Mouse (Mus musculus): ENCODE measurements around the gene Prdx2. TPM values are rescaled to one million over a fixed set of nuclear protein-coding genes. Genes with fewer than 3 reads are reported as not detected.

Prdx2 gene
- polyA plus RNA-seq, 1 experiment: 164 TPM

DNA sequence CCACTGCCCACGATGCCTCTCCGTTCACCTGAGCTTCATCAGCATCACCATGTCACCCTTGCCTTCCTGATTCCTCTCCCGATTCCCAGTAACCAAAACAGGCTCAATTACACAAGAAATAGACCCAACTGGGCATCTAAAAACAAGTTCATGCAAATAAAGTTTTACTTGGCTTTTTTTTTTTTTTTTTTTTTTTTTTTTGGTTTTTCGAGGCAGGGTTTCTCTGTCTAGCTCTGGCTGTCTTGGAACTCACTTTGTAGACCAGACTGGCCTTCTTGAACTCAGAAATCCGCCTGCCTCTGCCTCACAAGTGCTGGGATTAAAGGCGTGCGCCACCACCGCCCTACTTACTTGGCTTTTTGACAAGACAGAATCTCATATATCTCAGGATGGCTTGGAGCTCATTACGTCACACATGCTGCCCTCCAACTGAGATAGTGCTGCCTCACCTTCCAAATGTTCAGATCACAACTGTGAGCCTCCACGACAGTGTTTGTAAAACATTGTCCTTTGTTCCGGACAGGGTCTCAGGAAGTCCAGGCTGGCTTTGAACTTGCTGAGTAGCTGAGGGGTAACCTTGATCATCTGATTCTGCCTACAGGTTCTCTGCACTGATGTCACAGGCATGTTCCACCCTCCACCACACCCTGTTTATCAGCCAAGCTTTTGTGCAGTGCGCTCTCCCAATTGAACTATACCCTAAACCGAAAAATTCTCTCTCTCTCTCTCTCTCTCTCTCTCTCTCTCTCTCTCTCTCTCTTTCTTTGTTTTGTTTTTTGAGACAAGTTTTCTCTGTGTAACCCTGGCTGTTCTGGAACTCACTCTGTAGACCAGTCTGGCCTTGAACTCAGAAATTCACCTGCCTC, 31.5 kb upstream of the Prdx2 start:
- no peak for DNase-seq (ENCODE audit: low read depth in 1 of 2, low spot score in 2 of 2)
- WGBS: 60% methylated on average over 13 of the region's 13 CpGs
- TF ChIP-seq POLR2A (IDR thresholded peaks at IDR 0.05; ENCODE audit: low read depth, low read length) (no peak), CTCF (IDR thresholded peaks at IDR 0.05; ENCODE audit: extremely low read depth, insufficient read depth, insufficient read length, insufficient replicate concordance) (no peak)
- H3K4me3 ChIP-seq (ENCODE audit: extremely low read depth, insufficient read depth, insufficient read length): no peak overlapping the region
- H3K27ac ChIP-seq (ENCODE audit: insufficient read depth, low read length): no peak overlapping the region
- peaks cover 8% of the 10 kb centered on the region; the same call in 1 of the 2 replicates for H3K4me1 ChIP-seq (ENCODE audit: control insufficient read depth, insufficient read depth, insufficient read length)
- no peaks in the 10 kb centered on the region for H3K36me3 ChIP-seq (ENCODE audit: control insufficient read depth, insufficient read depth, low read length)
- peaks cover 14% of the 10 kb centered on the region for H3K27me3 ChIP-seq (ENCODE audit: control insufficient read depth, insufficient read depth, low read length)

DNA sequence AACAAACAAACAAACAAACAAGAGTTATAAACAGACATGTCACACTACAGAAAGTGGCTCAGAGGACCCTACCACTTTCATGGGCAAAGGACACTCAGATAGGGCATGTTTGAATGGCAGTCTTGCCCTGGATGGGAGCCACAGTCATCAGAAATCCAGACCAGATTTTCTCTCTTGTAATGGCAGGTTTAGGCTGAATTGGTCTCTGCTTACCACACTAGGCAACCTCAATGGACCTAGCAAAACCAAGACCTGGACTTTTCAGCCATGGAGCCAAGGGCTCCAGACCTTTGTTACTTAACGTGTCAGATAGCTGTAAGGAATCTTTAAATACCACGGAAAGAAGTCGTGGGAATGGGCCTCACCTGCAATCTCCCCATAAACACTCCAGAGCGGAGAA, 25.7 kb upstream of the Prdx2 start:
- peaks cover 4% of the 10 kb centered on the region for H3K4me1 ChIP-seq (ENCODE audit: control insufficient read depth, insufficient read depth, insufficient read length)
- no peak overlapping the region for H3K4me3 ChIP-seq (ENCODE audit: extremely low read depth, insufficient read depth, insufficient read length)
- no peak overlapping the region for H3K27ac ChIP-seq (ENCODE audit: insufficient read depth, low read length)
- no peaks in the 10 kb centered on the region for H3K36me3 ChIP-seq (ENCODE audit: control insufficient read depth, insufficient read depth, low read length)
- no peak for TF ChIP-seq POLR2A (IDR thresholded peaks at IDR 0.05; ENCODE audit: low read depth, low read length)
- H3K27me3 ChIP-seq (ENCODE audit: control insufficient read depth, insufficient read depth, low read length): peaks cover 22% of the 10 kb centered on the region
- no peak for DNase-seq (ENCODE audit: low read depth in 1 of 2, low spot score in 2 of 2)
- WGBS: 41% methylated on average over 4 of the region's 4 CpGs

DNA sequence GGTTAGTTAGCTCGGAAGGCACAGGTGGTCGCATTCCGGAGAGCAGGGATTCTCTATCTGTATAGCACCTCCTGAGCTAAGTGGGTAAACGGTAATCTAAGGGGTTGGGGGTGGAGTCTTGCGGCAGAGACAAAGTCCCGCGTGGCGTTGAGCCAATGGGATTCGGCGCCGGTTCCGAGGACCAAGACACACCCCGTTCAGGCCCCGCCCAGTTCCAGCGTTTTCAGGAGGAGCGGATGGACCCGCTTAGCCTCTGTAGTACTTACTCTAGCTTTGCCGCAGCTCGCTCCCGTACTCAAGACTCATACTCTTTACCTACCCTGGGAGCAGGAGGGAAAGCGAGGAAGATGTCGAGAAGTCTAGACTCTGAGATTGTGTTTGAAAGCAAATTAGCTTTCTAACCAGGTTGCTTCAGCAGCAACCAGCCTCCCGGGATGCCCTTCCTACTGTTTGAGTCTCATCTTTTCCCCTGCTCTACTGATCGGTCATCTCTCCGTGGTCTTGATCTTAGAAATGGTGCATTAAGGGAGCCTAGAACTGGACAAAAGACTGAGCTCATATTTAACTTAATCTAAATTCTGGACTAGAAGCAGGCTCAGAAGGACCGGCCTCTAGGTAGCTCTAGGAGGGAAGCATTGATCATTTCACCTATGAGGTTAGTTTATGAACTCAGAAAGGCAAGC, 24.8 kb upstream of the Prdx2 start:
- TF ChIP-seq POLR2A (IDR thresholded peaks at IDR 0.05; ENCODE audit: low read depth, low read length) (no peak), CTCF (IDR thresholded peaks at IDR 0.05; ENCODE audit: extremely low read depth, insufficient read depth, insufficient read length, insufficient replicate concordance) (no peak)
- DNase-seq (ENCODE audit: low read depth in 1 of 2, low spot score in 2 of 2): no peak
- H3K4me3 ChIP-seq (ENCODE audit: extremely low read depth, insufficient read depth, insufficient read length): no peak overlapping the region

DNA sequence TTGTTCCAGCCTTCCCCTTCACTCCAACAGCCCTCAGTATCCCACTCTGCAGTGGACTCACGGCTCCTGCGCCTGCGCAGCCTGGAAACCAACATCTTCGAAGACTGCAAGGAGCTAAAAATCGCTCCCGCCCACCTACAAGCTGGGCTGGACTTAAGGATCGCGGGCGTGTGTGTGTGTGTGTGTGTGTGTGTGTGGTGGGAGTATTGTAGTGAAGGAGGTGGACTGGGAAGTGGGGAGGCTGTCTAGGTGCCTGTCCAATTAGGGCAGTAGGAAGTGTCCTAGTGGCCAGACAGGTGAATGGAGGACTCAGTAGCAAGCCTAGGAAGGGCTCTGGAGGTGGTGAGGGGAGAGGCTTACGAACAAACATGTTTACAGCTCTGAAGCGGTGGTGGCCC, 24.2 kb upstream of the Prdx2 start:
- no peak for DNase-seq (ENCODE audit: low read depth in 1 of 2, low spot score in 2 of 2)
- TF ChIP-seq CTCF (IDR thresholded peaks at IDR 0.05; ENCODE audit: extremely low read depth, insufficient read depth, insufficient read length, insufficient replicate concordance) (no peak), POLR2A (IDR thresholded peaks at IDR 0.05; ENCODE audit: low read depth, low read length) (no peak)
- H3K4me1 ChIP-seq (ENCODE audit: control insufficient read depth, insufficient read depth, insufficient read length): peaks cover 4% of the 10 kb centered on the region
- H3K4me3 ChIP-seq (ENCODE audit: extremely low read depth, insufficient read depth, insufficient read length): no peak overlapping the region
- 9% methylated on average over 11 of the region's 11 CpGs for WGBS
- H3K27me3 ChIP-seq (ENCODE audit: control insufficient read depth, insufficient read depth, low read length): peaks cover 26% of the 10 kb centered on the region
- no peak overlapping the region for H3K27ac ChIP-seq (ENCODE audit: insufficient read depth, low read length)
- no peaks in the 10 kb centered on the region for H3K36me3 ChIP-seq (ENCODE audit: control insufficient read depth, insufficient read depth, low read length)

More for the DNA sequence above, 24.8 kb upstream of the Prdx2 start:
- H3K36me3 ChIP-seq (ENCODE audit: control insufficient read depth, insufficient read depth, low read length): no peaks in the 10 kb centered on the region
- WGBS: 8% methylated on average over 26 of the region's 26 CpGs
- H3K27ac ChIP-seq (ENCODE audit: insufficient read depth, low read length): no peak overlapping the region
- peaks cover 4% of the 10 kb centered on the region for H3K4me1 ChIP-seq (ENCODE audit: control insufficient read depth, insufficient read depth, insufficient read length)
- peaks cover 22% of the 10 kb centered on the region for H3K27me3 ChIP-seq (ENCODE audit: control insufficient read depth, insufficient read depth, low read length)

DNA sequence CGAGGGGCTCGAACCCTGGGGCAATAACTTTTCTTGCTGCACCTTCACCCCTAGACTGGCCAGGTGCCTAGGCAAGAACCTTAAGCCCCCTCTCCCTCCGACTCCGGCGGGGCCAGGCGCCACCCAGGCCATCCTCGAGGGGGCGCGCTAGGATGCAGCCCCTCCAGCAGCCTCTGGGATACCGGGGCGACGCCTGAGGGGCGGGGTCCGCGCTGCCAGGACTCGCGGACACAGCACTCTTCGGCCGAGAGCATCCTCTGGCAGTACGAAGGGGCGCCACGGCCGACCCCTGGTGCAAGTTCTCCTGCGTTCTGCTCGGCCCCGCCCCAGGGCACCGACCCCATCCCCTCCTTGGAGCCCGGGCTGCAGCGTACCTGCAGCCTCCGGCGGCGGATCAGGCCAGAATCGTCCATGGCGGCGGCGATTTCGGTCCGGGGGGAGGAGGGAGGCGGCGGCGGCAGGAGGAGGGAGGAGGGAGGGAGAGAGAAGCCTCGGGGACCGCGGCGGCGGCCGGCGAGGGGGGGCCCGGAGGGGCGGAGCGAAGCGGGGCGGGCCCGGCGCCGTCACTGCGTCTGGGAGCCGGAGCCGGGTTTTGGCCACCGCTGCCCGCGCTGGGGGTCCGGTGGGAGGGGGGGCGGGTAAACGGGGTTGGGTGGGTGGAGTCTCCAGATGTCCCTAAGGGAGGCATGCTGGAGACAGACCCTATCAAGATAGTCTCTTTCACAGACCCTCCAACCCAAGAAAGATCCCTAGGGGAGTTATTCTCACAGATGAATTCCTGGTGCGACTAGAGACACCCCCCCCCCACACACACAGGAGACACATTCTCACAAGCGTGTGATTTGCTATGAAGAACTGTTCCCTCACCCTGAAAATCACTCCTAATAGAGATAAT, 23.5 kb upstream of the Prdx2 start:
- DNase-seq (ENCODE audit: low read depth in 1 of 2, low spot score in 2 of 2): no peak
- Histone ChIP-seq H3K27me3 (ENCODE audit: control insufficient read depth, insufficient read depth, low read length) (peaks cover 26% of the 10 kb centered on the region), H3K4me1 (ENCODE audit: control insufficient read depth, insufficient read depth, insufficient read length) (peaks cover 4% of the 10 kb centered on the region), H3K36me3 (ENCODE audit: control insufficient read depth, insufficient read depth, low read length) (no peaks in the 10 kb centered on the region), H3K4me3 (ENCODE audit: extremely low read depth, insufficient read depth, insufficient read length) (no peak overlapping the region), H3K27ac (ENCODE audit: insufficient read depth, low read length) (no peak overlapping the region)
- WGBS: 2% methylated on average over 53 of the region's 67 CpGs
- no peak for TF ChIP-seq POLR2A (IDR thresholded peaks at IDR 0.05; ENCODE audit: low read depth, low read length)
- TF ChIP-seq CTCF (IDR thresholded peaks at IDR 0.05; ENCODE audit: extremely low read depth, insufficient read depth, insufficient read length, insufficient replicate concordance): no peak

DNA sequence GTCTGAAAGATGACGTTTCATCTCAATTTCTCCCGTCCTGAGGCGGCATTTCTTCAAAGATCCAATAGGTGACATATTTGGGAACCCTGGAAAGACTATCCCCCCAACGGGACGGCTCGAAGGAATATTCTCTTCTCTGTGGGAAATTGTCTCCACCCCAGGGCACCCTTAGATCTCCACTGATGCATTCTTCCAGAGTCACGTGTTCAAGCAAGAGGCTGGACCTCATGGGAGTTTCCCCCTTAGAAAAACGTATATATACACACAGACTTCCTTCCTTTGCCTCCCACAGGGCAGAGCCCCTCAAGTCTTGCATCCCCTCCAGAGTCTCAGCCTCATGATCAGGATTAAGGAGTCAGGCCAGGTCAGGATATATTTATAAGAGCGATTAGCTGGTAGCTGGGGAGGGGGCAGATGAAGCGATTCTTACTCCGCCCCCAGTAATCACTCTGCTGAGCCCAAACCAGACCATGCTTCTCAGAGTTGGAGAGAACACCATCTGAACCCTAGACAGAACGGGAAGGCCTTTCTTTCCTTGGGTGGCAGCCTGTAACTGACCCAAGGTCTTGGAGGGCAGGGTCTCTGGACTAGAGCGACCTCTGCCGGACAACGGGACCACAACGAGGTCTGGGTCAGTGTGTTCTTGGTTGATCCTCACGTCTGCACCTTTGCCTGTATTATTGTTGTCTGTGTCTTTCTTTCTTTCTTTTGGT, 22.7 kb upstream of the Prdx2 start, which contains the start of gene Rtbdn:
Rtbdn (plus strand) TSS at position 464 of the 713 bp plus-strand sequence.
- H3K27ac ChIP-seq (ENCODE audit: insufficient read depth, low read length): no peak within 1 kb of the TSS
- no peak for TF ChIP-seq POLR2A (IDR thresholded peaks at IDR 0.05; ENCODE audit: low read depth, low read length)
- peak; percentile 4; the same call in 1 of the 2 replicates for TF ChIP-seq CTCF (IDR thresholded peaks at IDR 0.05; ENCODE audit: extremely low read depth, insufficient read depth, insufficient read length, insufficient replicate concordance)
- peaks cover 4% of the 10 kb centered on the region for H3K4me1 ChIP-seq (ENCODE audit: control insufficient read depth, insufficient read depth, insufficient read length)
- no peak for DNase-seq (ENCODE audit: low read depth in 1 of 2, low spot score in 2 of 2)
- no peak within 1 kb of the TSS for H3K4me3 ChIP-seq (ENCODE audit: extremely low read depth, insufficient read depth, insufficient read length)
- WGBS: 14% methylated on average over 17 of the region's 17 CpGs
- H3K27me3 ChIP-seq (ENCODE audit: control insufficient read depth, insufficient read depth, low read length): peaks cover 26% of the 10 kb centered on the region
- no peaks in the 10 kb centered on the region for H3K36me3 ChIP-seq (ENCODE audit: control insufficient read depth, insufficient read depth, low read length)

Data from spleen, adult 2 months (tissue).